Mouse (Mus musculus) intestine, postnatal 0 days (tissue): Measurements from ENCODE around the gene Kcnj8. TPM values are rescaled to one million over a fixed set of nuclear protein-coding genes. Genes with fewer than 3 reads are reported as not detected.

ENCODE experiments used
- ATAC-seq: fragments of 200-750 bp; cut with Nextera tagmentation; 2 replicates; pipeline ENCODE4 v1.8.0; 2017; ENCODE audit warnings: mild to moderate bottlenecking, moderate TSS enrichment, moderate library complexity
- H3K27ac ChIP-seq: fragments of 300-500 bp; sonication (generic); 2 replicates; pipeline ENCODE4 v1.5.1; 2014; ENCODE audit warnings: mild to moderate bottlenecking, low read depth, low read length, moderate library complexity
- H3K27me3 ChIP-seq: fragments of 300-500 bp; sonication (generic); replicated peaks from 2 replicates; pipeline ENCODE4 v1.6.1; 2014; ENCODE audit warnings: low read length, mixed read lengths; ENCODE audit not compliant: control insufficient read depth, insufficient read depth
- H3K36me3 ChIP-seq: fragments of 300-500 bp; sonication (generic); 2 replicates; pipeline ENCODE4 v1.6.1; 2014; ENCODE audit warnings: mild to moderate bottlenecking, moderate library complexity; ENCODE audit not compliant: control insufficient read depth, insufficient read depth
- H3K4me1 ChIP-seq: fragments of 300-500 bp; sonication (generic); replicated peaks from 2 replicates; pipeline ENCODE4 v1.6.1; 2014; ENCODE audit warnings: antibody characterized with exemption, low read length, mixed read lengths; ENCODE audit not compliant: control insufficient read depth, insufficient read depth
- H3K4me2 ChIP-seq: fragments of 300-500 bp; sonication (generic); replicated peaks from 2 replicates; pipeline ENCODE4 v1.6.1; 2014; ENCODE audit warnings: low read depth, mild to moderate bottlenecking, moderate library complexity
- H3K4me3 ChIP-seq: fragments of 300-500 bp; sonication (generic); 2 replicates; pipeline ENCODE4 v1.5.1; 2014; ENCODE audit warnings: low read depth, low read length
- H3K9ac ChIP-seq: fragments of 300-500 bp; sonication (generic); 2 replicates; pipeline ENCODE4 v1.6.1; 2014; ENCODE audit warnings: mild to moderate bottlenecking, low read depth, low read length
- H3K9me3 ChIP-seq: fragments of 300-500 bp; sonication (generic); 2 replicates; pipeline ENCODE4 v1.6.1; 2016; ENCODE audit warnings: mixed run types; ENCODE audit not compliant: control insufficient read depth
- CTCF ChIP-seq: sonication (generic); IDR thresholded peaks from 2 replicates; pipeline ENCODE4 v1.5.1; 2016; ENCODE audit warnings: low read depth, mild to moderate bottlenecking, control low read depth, antibody characterized with exemption, moderate library complexity
- WGBS: fragments of 180-500 bp; shearing (Covaris S2); extraction: QIAGEN DNeasy Blood & Tissue Kit; methylation state at CpG from one replicate; pipeline ENCODE4 v1.1.7; 2014; 5-methylcytosine and 5-hydroxymethylcytosine counted together
- polyA plus RNA-seq: library from polyadenylated mRNA; unstranded; fragments of >200 nt; fragmentation: Nextera tagmentation; extraction: Ambion mirVana; gene quantifications from 2 replicates; pipeline ENCODE4 v1.2.1, GENCODE M21; 2015

The Kcnj8 gene
- 28.7 and 29.8 TPM in 2 replicates for polyA plus RNA-seq

GRCm38 (mm10) chr6:142571055-142571618 is at the start of gene Kcnj8:
TSS of gene Kcnj8 (minus strand) at chr6:142571614.
- Histone ChIP-seq H3K4me1 (no peaks in the 10 kb centered on the region), H3K9ac (peak within 1 kb of the TSS; percentile 40), H3K27me3 (peaks cover 23% of the 10 kb centered on the region; the same call in 1 of the 2 replicates), H3K4me2 (peak within 1 kb of the TSS; percentile 78), H3K27ac (peak within 1 kb of the TSS; percentile 60), H3K4me3 (peak within 1 kb of the TSS; percentile 51), H3K9me3 (no peaks in the 10 kb centered on the region), H3K36me3 (no peaks in the 10 kb centered on the region)
- under 1% methylated on average over 34 of the region's 34 CpGs for WGBS
- ATAC-seq: peak; percentile 71
- 0 out of 2 replicates have a peak, but pooled peaks have one; percentile 23 for TF ChIP-seq CTCF

GRCm38 (mm10) chr6:142616659-142617058 is 45.2 kb upstream of the Kcnj8 start:
- Histone ChIP-seq H3K9ac (no peak overlapping the region), H3K4me1 (no peaks in the 10 kb centered on the region), H3K4me3 (no peak overlapping the region), H3K36me3 (no peaks in the 10 kb centered on the region), H3K27me3 (no peaks in the 10 kb centered on the region), H3K27ac (no peak overlapping the region), H3K4me2 (no peak overlapping the region), H3K9me3 (no peaks in the 10 kb centered on the region)
- ATAC-seq: no peak
- WGBS: 34% methylated on average over 3 of the region's 3 CpGs
- no peak for TF ChIP-seq CTCF

GRCm38 (mm10) chr6:142614324-142614723 is 42.9 kb upstream of the Kcnj8 start:
- ATAC-seq: no peak
- Histone ChIP-seq H3K9me3 (no peaks in the 10 kb centered on the region), H3K4me1 (no peaks in the 10 kb centered on the region), H3K4me2 (no peak overlapping the region), H3K36me3 (no peaks in the 10 kb centered on the region), H3K4me3 (no peak overlapping the region), H3K9ac (no peak overlapping the region), H3K27me3 (no peaks in the 10 kb centered on the region), H3K27ac (no peak overlapping the region)
- 69% methylated on average over 10 of the region's 10 CpGs for WGBS
- no peak for TF ChIP-seq CTCF

GRCm38 (mm10) chr6:142612366-142612765 is 41.0 kb upstream of the Kcnj8 start:
- H3K36me3 ChIP-seq: no peaks in the 10 kb centered on the region
- no peaks in the 10 kb centered on the region for H3K4me1 ChIP-seq
- no peak overlapping the region for H3K27ac ChIP-seq
- ATAC-seq: no peak
- no peak for TF ChIP-seq CTCF
- no peak overlapping the region for H3K9ac ChIP-seq
- no peak overlapping the region for H3K4me2 ChIP-seq
- no peaks in the 10 kb centered on the region for H3K27me3 ChIP-seq
- 86% methylated on average over 8 of the region's 8 CpGs for WGBS
- H3K4me3 ChIP-seq: no peak overlapping the region
- no peaks in the 10 kb centered on the region for H3K9me3 ChIP-seq

GRCm38 (mm10) chr6:142609401-142610373 is 38.3 kb upstream of the Kcnj8 start:
- Histone ChIP-seq H3K27me3 (no peaks in the 10 kb centered on the region), H3K9ac (no peak overlapping the region), H3K4me2 (no peak overlapping the region), H3K4me3 (no peak overlapping the region), H3K9me3 (no peaks in the 10 kb centered on the region), H3K4me1 (no peaks in the 10 kb centered on the region), H3K27ac (no peak overlapping the region), H3K36me3 (no peaks in the 10 kb centered on the region)
- 70% methylated on average over 9 of the region's 9 CpGs for WGBS
- ATAC-seq: no peak
- no peak for TF ChIP-seq CTCF

GRCm38 (mm10) chr6:142607080-142607479 is 35.7 kb upstream of the Kcnj8 start:
- WGBS: 54% methylated on average over 7 of the region's 7 CpGs
- ATAC-seq: no peak
- H3K4me1 ChIP-seq: no peaks in the 10 kb centered on the region
- H3K27ac ChIP-seq: no peak overlapping the region
- no peak overlapping the region for H3K4me3 ChIP-seq
- no peak for TF ChIP-seq CTCF
- no peak overlapping the region for H3K9ac ChIP-seq
- no peaks in the 10 kb centered on the region for H3K9me3 ChIP-seq
- H3K27me3 ChIP-seq: no peaks in the 10 kb centered on the region
- no peak overlapping the region for H3K4me2 ChIP-seq
- H3K36me3 ChIP-seq: no peaks in the 10 kb centered on the region
